12 mouse cellular contexts compared by ENCODE assay signal in the genomic region with DNA sequence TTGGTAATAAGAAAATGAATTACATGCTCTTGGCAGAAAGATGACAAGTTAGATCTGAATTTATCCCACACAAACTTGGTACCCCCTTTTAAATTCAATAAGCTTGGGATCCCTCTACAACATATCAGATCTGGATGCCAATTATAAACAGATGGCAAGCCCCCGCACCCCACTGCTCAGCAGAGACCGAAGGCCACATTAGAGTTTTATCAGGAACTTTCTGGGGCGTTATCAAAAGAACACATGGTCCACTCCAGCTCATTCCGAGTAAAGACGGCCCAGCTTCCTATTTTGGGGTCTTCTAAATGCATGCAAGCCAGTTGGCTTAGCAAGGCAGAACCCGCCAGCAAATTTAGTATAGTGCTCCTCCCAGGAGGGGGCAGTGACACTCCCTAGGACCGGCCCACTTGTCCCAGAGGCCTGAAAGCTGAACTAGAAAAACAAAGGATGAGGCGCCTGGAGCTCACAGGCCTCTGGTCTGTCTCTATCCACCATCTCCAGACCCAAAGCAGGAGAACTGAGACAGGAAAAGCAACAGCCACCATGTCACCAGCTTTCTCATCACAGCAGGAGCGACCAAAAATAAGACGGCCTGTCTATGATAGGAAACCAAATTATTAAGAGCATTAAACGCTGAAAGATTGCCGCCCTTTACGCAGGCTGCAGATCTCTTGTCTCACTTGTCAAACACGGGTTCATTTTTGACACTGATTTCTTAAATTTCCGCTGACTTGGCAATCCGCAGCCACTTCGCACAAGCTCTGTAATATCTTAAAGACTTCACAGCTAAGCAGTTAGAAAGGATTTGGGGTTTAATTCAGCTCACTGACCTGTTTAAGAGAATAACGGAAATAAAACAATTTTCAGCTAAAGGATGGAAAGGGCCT.
A peak's percentile ranks its signal among the peaks of the same experiment; 100 is the strongest.
DNase-seq lines count a peak whose midpoint lies in the region; ATAC-seq and TF ChIP-seq lines count a peak whose summit lies in the region.
"Had no signal": no experiment of that assay in that cellular context is flagged by ENCODE, and none has a peak within 500 bp of the region (broad histone marks: within the 10 kb centered on the region; RNA-seq: fewer than 3 reads in every experiment).

No protein-coding gene starts in this region.

- no peak overlapping the region for H3K4me3 ChIP-seq in kidney, postnatal 0 days (replicated peaks; ENCODE audit: low read depth, low read length)
- 0 out of 2 replicates have a peak overlapping the region, but pooled peaks have one; percentile 6 for H3K4me3 ChIP-seq in limb, embryonic 10.5 days
- H3K4me3 ChIP-seq: neural tube, embryonic 13.5 days; stomach, embryonic 15.5 days had no signal

- no peaks in the 10 kb centered on the region for H3K9me3 ChIP-seq in kidney, postnatal 0 days (replicated peaks; ENCODE audit: low read length)
- H3K9me3 ChIP-seq in limb, embryonic 10.5 days (replicated peaks) = no peaks in the 10 kb centered on the region
- H3K9me3 ChIP-seq: neural tube, embryonic 13.5 days; stomach, embryonic 15.5 days had no signal

- intact Hi-C loops in left cerebral cortex, postnatal 25 days (cut with DNase I) = no loop called here

- H3K27me3 ChIP-seq in kidney, postnatal 0 days (ENCODE audit: insufficient read depth, low read length) = no peaks in the 10 kb centered on the region
- H3K27me3 ChIP-seq in limb, embryonic 10.5 days (ENCODE audit: low read depth, poor library complexity, severe bottlenecking) = peaks cover 42% of the 10 kb centered on the region; the same call in 1 of the 2 replicates
- H3K27me3 ChIP-seq: neural tube, embryonic 13.5 days; stomach, embryonic 15.5 days had no signal

- H3K4me1 ChIP-seq in kidney, postnatal 0 days (replicated peaks; ENCODE audit: insufficient read depth, low read length) = no peaks in the 10 kb centered on the region
- peaks cover 27% of the 10 kb centered on the region for H3K4me1 ChIP-seq in limb, embryonic 10.5 days
- H3K4me1 ChIP-seq: stomach, embryonic 15.5 days had no signal

- no peaks in the 10 kb centered on the region for H3K36me3 ChIP-seq in kidney, postnatal 0 days (ENCODE audit: insufficient read depth, low read length)
- no peaks in the 10 kb centered on the region for H3K36me3 ChIP-seq in limb, embryonic 10.5 days
- H3K36me3 ChIP-seq: neural tube, embryonic 13.5 days; stomach, embryonic 15.5 days had no signal

- H3K4me2 ChIP-seq in kidney, postnatal 0 days (ENCODE audit: low read length) = no peak overlapping the region
- H3K4me2 ChIP-seq: neural tube, embryonic 13.5 days; stomach, embryonic 15.5 days had no signal

- DNase-seq in kidney, postnatal 0 days (ENCODE audit: low spot score) = peak; percentile 24
- no peak for DNase-seq in kidney, adult 11 months
- DNase-seq in R1 (ENCODE audit: low read depth, low spot score) = peak; percentile 40
- DNase-seq in embryo, embryonic 9.5 days (ENCODE audit: extremely low spot score) = peak; percentile 26
- peak; percentile 59 for DNase-seq in limb, embryonic 10.5 days (ENCODE audit: low spot score)
- DNase-seq in thymus, postnatal 14 days = no peak
- no peak for DNase-seq in left cerebral cortex, postnatal 25 days (ENCODE audit: low spot score in 2 of 2)

- H3K27ac ChIP-seq in kidney, postnatal 0 days = no peak overlapping the region
- peak overlapping the region; percentile 82 for H3K27ac ChIP-seq in limb, embryonic 10.5 days
- H3K27ac ChIP-seq: liver, embryonic 14.5 days; neural tube, embryonic 13.5 days; stomach, embryonic 15.5 days had no signal

- WGBS in kidney, postnatal 0 days = 72% methylated on average over 18 of the region's 18 CpGs
- 68% methylated on average over 18 of the region's 18 CpGs for WGBS in limb, embryonic 10.5 days

- no peak overlapping the region for H3K9ac ChIP-seq in kidney, postnatal 0 days (ENCODE audit: low read depth, low read length)
- H3K9ac ChIP-seq: liver, embryonic 14.5 days; neural tube, embryonic 13.5 days; stomach, embryonic 15.5 days had no signal

- no peak for TF ChIP-seq CTCF in kidney, postnatal 0 days (IDR thresholded peaks at IDR 0.05; ENCODE audit: low read depth)

- no peak for ATAC-seq in kidney, postnatal 0 days (replicated peaks; ENCODE audit: low FRiP score, low read depth)
- ATAC-seq in erythroblast, adult 5-6 weeks (replicated peaks; ENCODE audit: low FRiP score, poor library complexity, severe bottlenecking) = no peak
- ATAC-seq: Patski had no signal

Comparison
In these comparisons a context has a peak if more than half of its experiments do, and no peak if none do; other contexts are left out.
1. DNase-seq: peak in kidney, postnatal 0 days (single experiment), R1 (single experiment), embryo, embryonic 9.5 days (single experiment) and limb, embryonic 10.5 days (single experiment); none in kidney, adult 11 months (single experiment), thymus, postnatal 14 days (single experiment) and left cerebral cortex, postnatal 25 days (0 of 2).